Mouse (Mus musculus): Measurements from ENCODE around the gene Carmil3. TPM values are rescaled to one million over a fixed set of nuclear protein-coding genes. Genes with fewer than 3 reads are reported as not detected.

The Carmil3 gene
- polyA plus RNA-seq (2012; rRNA removed) = 4.5 and 4.8 TPM in 2 replicates

- H3K27ac ChIP-seq (ENCODE audit: insufficient read depth, low read length) = no peak within 1 kb of the TSS
- WGBS = 1% methylated on average over 67 of the region's 68 CpGs
- H3K4me3 ChIP-seq (ENCODE audit: extremely low read depth, insufficient read depth, insufficient read length) = peak within 1 kb of the TSS; percentile 45
- no peaks in the 10 kb centered on the region for H3K36me3 ChIP-seq (ENCODE audit: control insufficient read depth, insufficient read depth, low read length)
- DNase-seq (ENCODE audit: low read depth in 1 of 2, low spot score in 2 of 2) = peak; percentile 36 to 51
- no peaks in the 10 kb centered on the region for H3K4me1 ChIP-seq (ENCODE audit: control insufficient read depth, insufficient read depth, insufficient read length)
- H3K27me3 ChIP-seq (ENCODE audit: control insufficient read depth, insufficient read depth, low read length) = no peaks in the 10 kb centered on the region
- TF ChIP-seq POLR2A (IDR thresholded peaks at IDR 0.05; ENCODE audit: low read depth, low read length) (no peak), CTCF (IDR thresholded peaks at IDR 0.05; ENCODE audit: extremely low read depth, insufficient read depth, insufficient read length, insufficient replicate concordance) (no peak)
Observed at GRCm38 (mm10) chr14:55490361-55491201, at the start of gene Carmil3. Carmil3 (plus strand) TSS chr14:55490651.

- 80% methylated on average over 2 of the region's 2 CpGs for WGBS
- no peak for DNase-seq (ENCODE audit: low read depth in 1 of 2, low spot score in 2 of 2)
- H3K36me3 ChIP-seq (ENCODE audit: control insufficient read depth, insufficient read depth, low read length) = no peaks in the 10 kb centered on the region
Observed at GRCm38 (mm10) chr14:55457693-55458092, 32.8 kb upstream of the Carmil3 start.

GRCm38 (mm10) chr14:55458273-55458672 lies 32.2 kb upstream of the Carmil3 start:
- H3K4me3 ChIP-seq (ENCODE audit: extremely low read depth, insufficient read depth, insufficient read length) = no peak overlapping the region
- TF ChIP-seq POLR2A (IDR thresholded peaks at IDR 0.05; ENCODE audit: low read depth, low read length) (no peak), CTCF (IDR thresholded peaks at IDR 0.05; ENCODE audit: extremely low read depth, insufficient read depth, insufficient read length, insufficient replicate concordance) (peak; percentile 67; the same call in 1 of the 2 replicates)
- no peaks in the 10 kb centered on the region for H3K27me3 ChIP-seq (ENCODE audit: control insufficient read depth, insufficient read depth, low read length)
- H3K4me1 ChIP-seq (ENCODE audit: control insufficient read depth, insufficient read depth, insufficient read length) = no peaks in the 10 kb centered on the region
- H3K36me3 ChIP-seq (ENCODE audit: control insufficient read depth, insufficient read depth, low read length) = no peaks in the 10 kb centered on the region
- no peak overlapping the region for H3K27ac ChIP-seq (ENCODE audit: insufficient read depth, low read length)
- 7% methylated on average over 10 of the region's 10 CpGs for WGBS
- peak; percentile 48 to 66 for DNase-seq (ENCODE audit: low read depth in 1 of 2, low spot score in 2 of 2)

More at GRCm38 (mm10) chr14:55457693-55458092, 32.8 kb upstream of the Carmil3 start:
- Histone ChIP-seq H3K4me3 (ENCODE audit: extremely low read depth, insufficient read depth, insufficient read length) (no peak overlapping the region), H3K4me1 (ENCODE audit: control insufficient read depth, insufficient read depth, insufficient read length) (no peaks in the 10 kb centered on the region), H3K27me3 (ENCODE audit: control insufficient read depth, insufficient read depth, low read length) (no peaks in the 10 kb centered on the region), H3K27ac (ENCODE audit: insufficient read depth, low read length) (no peak overlapping the region)
- TF ChIP-seq POLR2A (IDR thresholded peaks at IDR 0.05; ENCODE audit: low read depth, low read length) = no peak
- TF ChIP-seq CTCF (IDR thresholded peaks at IDR 0.05; ENCODE audit: extremely low read depth, insufficient read depth, insufficient read length, insufficient replicate concordance) = no peak

GRCm38 (mm10) chr14:55458761-55459160 lies 31.7 kb upstream of the Carmil3 start:
- H3K4me1 ChIP-seq (ENCODE audit: control insufficient read depth, insufficient read depth, insufficient read length) = no peaks in the 10 kb centered on the region
- DNase-seq (ENCODE audit: low read depth in 1 of 2, low spot score in 2 of 2) = no peak
- H3K36me3 ChIP-seq (ENCODE audit: control insufficient read depth, insufficient read depth, low read length) = no peaks in the 10 kb centered on the region
- no peaks in the 10 kb centered on the region for H3K27me3 ChIP-seq (ENCODE audit: control insufficient read depth, insufficient read depth, low read length)
- no peak for TF ChIP-seq CTCF (IDR thresholded peaks at IDR 0.05; ENCODE audit: extremely low read depth, insufficient read depth, insufficient read length, insufficient replicate concordance)
- no peak for TF ChIP-seq POLR2A (IDR thresholded peaks at IDR 0.05; ENCODE audit: low read depth, low read length)
- no peak overlapping the region for H3K4me3 ChIP-seq (ENCODE audit: extremely low read depth, insufficient read depth, insufficient read length)
- H3K27ac ChIP-seq (ENCODE audit: insufficient read depth, low read length) = no peak overlapping the region
- WGBS = 91% methylated on average over 3 of the region's 3 CpGs

GRCm38 (mm10) chr14:55459796-55460195 lies 30.7 kb upstream of the Carmil3 start:
- DNase-seq (ENCODE audit: low read depth in 1 of 2, low spot score in 2 of 2) = no peak
- Histone ChIP-seq H3K4me3 (ENCODE audit: extremely low read depth, insufficient read depth, insufficient read length) (no peak overlapping the region), H3K27ac (ENCODE audit: insufficient read depth, low read length) (no peak overlapping the region), H3K27me3 (ENCODE audit: control insufficient read depth, insufficient read depth, low read length) (no peaks in the 10 kb centered on the region), H3K36me3 (ENCODE audit: control insufficient read depth, insufficient read depth, low read length) (no peaks in the 10 kb centered on the region), H3K4me1 (ENCODE audit: control insufficient read depth, insufficient read depth, insufficient read length) (no peaks in the 10 kb centered on the region)
- 87% methylated on average over 4 of the region's 4 CpGs for WGBS
- no peak for TF ChIP-seq POLR2A (IDR thresholded peaks at IDR 0.05; ENCODE audit: low read depth, low read length)
- TF ChIP-seq CTCF (IDR thresholded peaks at IDR 0.05; ENCODE audit: extremely low read depth, insufficient read depth, insufficient read length, insufficient replicate concordance) = no peak

- DNase-seq (ENCODE audit: low read depth in 1 of 2, low spot score in 2 of 2) = no peak
- TF ChIP-seq POLR2A (IDR thresholded peaks at IDR 0.05; ENCODE audit: low read depth, low read length) (no peak), CTCF (IDR thresholded peaks at IDR 0.05; ENCODE audit: extremely low read depth, insufficient read depth, insufficient read length, insufficient replicate concordance) (no peak)
- Histone ChIP-seq H3K36me3 (ENCODE audit: control insufficient read depth, insufficient read depth, low read length) (no peaks in the 10 kb centered on the region), H3K4me3 (ENCODE audit: extremely low read depth, insufficient read depth, insufficient read length) (no peak overlapping the region), H3K27ac (ENCODE audit: insufficient read depth, low read length) (no peak overlapping the region), H3K4me1 (ENCODE audit: control insufficient read depth, insufficient read depth, insufficient read length) (no peaks in the 10 kb centered on the region), H3K27me3 (ENCODE audit: control insufficient read depth, insufficient read depth, low read length) (no peaks in the 10 kb centered on the region)
- WGBS = 86% methylated on average over 10 of the region's 10 CpGs
Observed at GRCm38 (mm10) chr14:55460297-55460696, 30.2 kb upstream of the Carmil3 start.

- DNase-seq (ENCODE audit: low read depth in 1 of 2, low spot score in 2 of 2) = no peak
- no peaks in the 10 kb centered on the region for H3K27me3 ChIP-seq (ENCODE audit: control insufficient read depth, insufficient read depth, low read length)
- no peak overlapping the region for H3K27ac ChIP-seq (ENCODE audit: insufficient read depth, low read length)
- no peak overlapping the region for H3K4me3 ChIP-seq (ENCODE audit: extremely low read depth, insufficient read depth, insufficient read length)
- TF ChIP-seq POLR2A (IDR thresholded peaks at IDR 0.05; ENCODE audit: low read depth, low read length) (no peak), CTCF (IDR thresholded peaks at IDR 0.05; ENCODE audit: extremely low read depth, insufficient read depth, insufficient read length, insufficient replicate concordance) (no peak)
- H3K4me1 ChIP-seq (ENCODE audit: control insufficient read depth, insufficient read depth, insufficient read length) = no peaks in the 10 kb centered on the region
- no peaks in the 10 kb centered on the region for H3K36me3 ChIP-seq (ENCODE audit: control insufficient read depth, insufficient read depth, low read length)
- WGBS = 84% methylated on average over 4 of the region's 4 CpGs
Observed at GRCm38 (mm10) chr14:55461757-55462156, 28.7 kb upstream of the Carmil3 start.

Data from spleen, adult 2 months (tissue).